Mouse (Mus musculus): Measurements from ENCODE around the gene Btaf1.
A peak's percentile ranks its signal among the peaks of the same experiment; 100 is the strongest.

The Btaf1 gene

GRCm38 (mm10) chr19:37025839-37026319, 100.0 kb downstream of the Btaf1 start:
- DNase-seq = peak; percentile 92

GRCm38 (mm10) chr19:37026408-37026807, 100.5 kb downstream of the Btaf1 start:
- peak; percentile 94 for DNase-seq

GRCm38 (mm10) chr19:37029771-37030170, 103.9 kb downstream of the Btaf1 start:
- DNase-seq = no peak

- DNase-seq = no peak
Observed at GRCm38 (mm10) chr19:37031446-37031845, 105.6 kb downstream of the Btaf1 start.

GRCm38 (mm10) chr19:37032364-37032763, 106.5 kb downstream of the Btaf1 start:
- DNase-seq = no peak

- DNase-seq = no peak
Observed at GRCm38 (mm10) chr19:37040906-37041305, 115.0 kb downstream of the Btaf1 start.

GRCm38 (mm10) chr19:37044431-37044830, 118.6 kb downstream of the Btaf1 start:
- no peak for DNase-seq

- no peak for DNase-seq
Observed at GRCm38 (mm10) chr19:37048507-37048906, 122.6 kb downstream of the Btaf1 start.

- no peak for DNase-seq
Observed at GRCm38 (mm10) chr19:37050643-37051345, 124.9 kb downstream of the Btaf1 start.

- DNase-seq = no peak
Observed at GRCm38 (mm10) chr19:37055976-37056556, 130.2 kb downstream of the Btaf1 start.

GRCm38 (mm10) chr19:37057161-37057905, 131.5 kb downstream of the Btaf1 start:
- peak; percentile 7 for DNase-seq

- peak; percentile 95 for DNase-seq
Observed at GRCm38 (mm10) chr19:37059623-37060022, 133.7 kb downstream of the Btaf1 start.

GRCm38 (mm10) chr19:37060078-37060477, 134.2 kb downstream of the Btaf1 start:
- peak; percentile 58 for DNase-seq

All from heart, adult 11 months (tissue).